Comparison of ENCODE assay signal across 8 mouse cellular contexts in the genomic region with DNA sequence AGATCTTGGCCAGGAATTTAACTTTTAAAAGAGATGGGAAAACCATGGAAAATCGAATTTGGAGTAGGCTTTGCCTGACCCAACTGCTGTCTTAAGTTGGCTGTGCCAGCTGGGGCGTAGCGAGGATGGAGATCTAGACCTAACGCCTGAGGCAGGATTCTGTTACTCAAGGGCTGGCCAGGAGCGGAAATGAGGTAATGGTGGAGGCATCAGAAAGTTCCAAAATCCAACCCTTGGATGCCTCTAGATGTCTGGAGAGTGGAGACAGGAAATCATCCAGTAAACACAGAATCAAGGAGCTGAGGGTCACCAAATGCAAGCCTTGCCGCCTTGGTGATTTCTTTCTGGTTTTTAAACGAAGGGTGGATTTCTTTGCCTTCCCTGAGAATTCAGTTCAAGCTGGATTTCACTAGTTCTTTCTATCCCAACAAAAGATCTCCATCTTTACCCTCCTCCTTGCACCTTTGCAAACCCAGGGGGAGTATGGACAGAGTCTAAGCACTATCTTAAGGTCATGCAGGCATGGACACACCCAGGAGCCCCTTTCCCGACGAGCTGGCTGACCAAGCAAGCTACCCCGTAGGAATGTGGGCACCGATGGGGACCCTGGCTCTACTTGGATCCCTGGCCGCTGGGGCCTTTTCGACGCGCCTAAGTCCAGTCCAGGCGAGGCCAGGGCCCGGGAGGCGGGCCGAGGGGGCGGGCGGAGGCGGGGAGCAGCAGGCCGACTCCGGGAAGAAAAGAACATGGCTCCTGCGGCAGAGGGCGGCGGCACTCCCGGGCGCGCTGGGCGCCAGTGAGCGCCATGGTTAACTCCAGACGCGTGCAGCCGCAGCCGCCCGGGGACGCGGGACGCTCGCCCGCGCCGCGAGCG. TPM values are rescaled to one million over a fixed set of nuclear protein-coding genes. Genes with fewer than 3 reads are reported as not detected.
DNase-seq lines count a peak whose midpoint lies in the region; ATAC-seq and TF ChIP-seq lines count a peak whose summit lies in the region.

TSS of gene Pkd2 (plus strand) at position 619 of the 874 bp plus-strand sequence.

- peak within 1 kb of the TSS; percentile 80 to 85 for H3K4me3 ChIP-seq in ES-E14 (ENCODE audit: insufficient read depth in 1 of 2, low read depth in 1 of 2, low read length in 2 of 2, poor library complexity in 1 of 2, severe bottlenecking in 1 of 2)
- H3K4me3 ChIP-seq in forebrain, embryonic 13.5 days = peak within 1 kb of the TSS; percentile 77
- peak within 1 kb of the TSS; percentile 87 for H3K4me3 ChIP-seq in heart, embryonic 16.5 days (ENCODE audit: low read length)
- H3K4me3 ChIP-seq in liver, embryonic 16.5 days (ENCODE audit: low read depth, low read length) = peak within 1 kb of the TSS; percentile 65
- peak within 1 kb of the TSS; percentile 74 for H3K4me3 ChIP-seq in neural tube, embryonic 13.5 days

- no peaks in the 10 kb centered on the region; the same call in 1 of the 2 replicates for H3K36me3 ChIP-seq in ES-E14 (ENCODE audit: control insufficient read depth, insufficient read depth, low read length, poor library complexity, severe bottlenecking)
- H3K36me3 ChIP-seq in forebrain, embryonic 13.5 days (ENCODE audit: poor library complexity, severe bottlenecking) = peaks cover 16% of the 10 kb centered on the region
- H3K36me3 ChIP-seq in heart, embryonic 16.5 days (ENCODE audit: control insufficient read depth, insufficient read depth) = 0 out of 2 replicates have a peak, but pooled peaks cover 2% of the 10 kb centered on the region
- no peaks in the 10 kb centered on the region for H3K36me3 ChIP-seq in liver, embryonic 16.5 days (ENCODE audit: control insufficient read depth, insufficient read depth)
- H3K36me3 ChIP-seq in neural tube, embryonic 13.5 days = peaks cover 9% of the 10 kb centered on the region

- ATAC-seq in cerebellum, adult (ENCODE audit: insufficient number of reproducible peaks, low FRiP score, low TSS enrichment) = peak; percentile 82
- ATAC-seq in forebrain, embryonic 13.5 days = peak; percentile 89
- ATAC-seq in heart, embryonic 16.5 days (replicated peaks; ENCODE audit: extremely low read depth, insufficient read depth, low FRiP score) = peak; percentile 91
- peak; percentile 82 for ATAC-seq in liver, embryonic 16.5 days (ENCODE audit: low read depth)
- peak; percentile 81 for ATAC-seq in neural tube, embryonic 13.5 days (ENCODE audit: low read depth)

- H3K4me2 ChIP-seq in forebrain, embryonic 13.5 days = peak within 1 kb of the TSS; percentile 80
- H3K4me2 ChIP-seq in heart, embryonic 16.5 days (ENCODE audit: low read depth, low read length) = peak within 1 kb of the TSS; percentile 76
- H3K4me2 ChIP-seq in liver, embryonic 16.5 days (ENCODE audit: low read depth, low read length) = peak within 1 kb of the TSS; percentile 60
- peak within 1 kb of the TSS; percentile 75 for H3K4me2 ChIP-seq in neural tube, embryonic 13.5 days

- DNase-seq in ES-E14 (ENCODE audit: low read depth, low spot score) = no peak
- peak; percentile 87 to 94 for DNase-seq in kidney, postnatal 25 days
- DNase-seq in urinary bladder, postnatal 25 days (ENCODE audit: low spot score) = peak; percentile 74

- peaks cover 2 to 5% of the 10 kb centered on the region in 2 experiments; a peak in 2 of 4 replicates for H3K4me1 ChIP-seq in ES-E14 (ENCODE audit: control insufficient read depth in 2 of 2, insufficient read depth in 2 of 2, low read length in 2 of 2, poor library complexity in 1 of 2)
- peaks cover 19% of the 10 kb centered on the region for H3K4me1 ChIP-seq in forebrain, embryonic 13.5 days
- H3K4me1 ChIP-seq in heart, embryonic 16.5 days (ENCODE audit: control insufficient read depth, insufficient read depth, low read length) = peaks cover 8% of the 10 kb centered on the region; the same call in 1 of the 2 replicates
- no peaks in the 10 kb centered on the region for H3K4me1 ChIP-seq in liver, embryonic 16.5 days (ENCODE audit: control insufficient read depth, low read depth, low read length)
- H3K4me1 ChIP-seq in neural tube, embryonic 13.5 days (replicated peaks) = peaks cover 31% of the 10 kb centered on the region

- no peaks in the 10 kb centered on the region for H3K27me3 ChIP-seq in forebrain, embryonic 13.5 days
- H3K27me3 ChIP-seq in heart, embryonic 16.5 days (ENCODE audit: control insufficient read depth, insufficient read depth, low read length) = no peaks in the 10 kb centered on the region
- H3K27me3 ChIP-seq in liver, embryonic 16.5 days (ENCODE audit: control insufficient read depth, insufficient read depth, low read depth, low read length) = peaks cover 16% of the 10 kb centered on the region
- no peaks in the 10 kb centered on the region for H3K27me3 ChIP-seq in neural tube, embryonic 13.5 days

- in situ Hi-C loops in ES-E14 (cut with MboI; ENCODE audit: low sequenced_read_pairs in 2 of 2, unreplicated experiment in 2 of 2) = no loop called here

- H3K9me3 ChIP-seq in ES-E14 (ENCODE audit: control insufficient read depth, insufficient read depth, low read depth, low read length) = 0 out of 2 replicates have a peak, but pooled peaks cover 2% of the 10 kb centered on the region
- H3K9me3 ChIP-seq in forebrain, embryonic 13.5 days (replicated peaks) = 0 out of 2 replicates have a peak, but pooled peaks cover 7% of the 10 kb centered on the region
- H3K9me3 ChIP-seq in heart, embryonic 16.5 days (replicated peaks; ENCODE audit: control insufficient read depth, low read length) = no peaks in the 10 kb centered on the region
- H3K9me3 ChIP-seq in liver, embryonic 16.5 days (replicated peaks; ENCODE audit: control insufficient read depth, low read length) = no peaks in the 10 kb centered on the region
- H3K9me3 ChIP-seq in neural tube, embryonic 13.5 days = peaks cover 4% of the 10 kb centered on the region

- peak within 1 kb of the TSS; percentile 84 for H3K27ac ChIP-seq in ES-E14 (ENCODE audit: insufficient read depth, low read depth, low read length, poor library complexity, severe bottlenecking)
- H3K27ac ChIP-seq in forebrain, embryonic 13.5 days = peak within 1 kb of the TSS; percentile 89
- H3K27ac ChIP-seq in heart, embryonic 16.5 days (ENCODE audit: low read length) = peak within 1 kb of the TSS; percentile 93
- H3K27ac ChIP-seq in liver, embryonic 16.5 days (ENCODE audit: low read length) = no peak within 1 kb of the TSS
- H3K27ac ChIP-seq in neural tube, embryonic 13.5 days (replicated peaks) = peak within 1 kb of the TSS; percentile 95

- WGBS in forebrain, embryonic 13.5 days = 11% methylated on average over 46 of the region's 46 CpGs
- WGBS in heart, embryonic 16.5 days = 11% methylated on average over 46 of the region's 46 CpGs
- WGBS in liver, embryonic 16.5 days (ENCODE audit: insufficient replicate concordance) = 9% methylated on average over 46 of the region's 46 CpGs
- 14% methylated on average over 37 of the region's 46 CpGs for WGBS in neural tube, embryonic 13.5 days

- H3K9ac ChIP-seq in ES-E14 (ENCODE audit: insufficient read depth, low read depth, low read length, poor library complexity, severe bottlenecking) = peak within 1 kb of the TSS; percentile 89
- peak within 1 kb of the TSS; percentile 95 for H3K9ac ChIP-seq in forebrain, embryonic 13.5 days
- peak within 1 kb of the TSS; percentile 96 for H3K9ac ChIP-seq in heart, embryonic 16.5 days (ENCODE audit: low read length)
- peak within 1 kb of the TSS; percentile 51 for H3K9ac ChIP-seq in liver, embryonic 16.5 days (ENCODE audit: low read depth, low read length)
- peak within 1 kb of the TSS; percentile 97 for H3K9ac ChIP-seq in neural tube, embryonic 13.5 days

TF ChIP-seq in ES-E14, 5 proteins besides CTCF, POLR2A, EP300 and RAD21:
- TF ChIP-seq ZNF384 (IDR thresholded peaks at IDR 0.05; ENCODE audit: low read depth, low read length) (no peak), HCFC1 (IDR thresholded peaks at IDR 0.05; ENCODE audit: borderline replicate concordance, insufficient read depth, low read length) (no peak), ZC3H11A (IDR thresholded peaks at IDR 0.05; ENCODE audit: borderline replicate concordance, low read depth, low read length) (no peak), MAFK (IDR thresholded peaks at IDR 0.05; ENCODE audit: insufficient read depth, low read depth, low read length) (no peak), CHD2 (IDR thresholded peaks at IDR 0.05; ENCODE audit: low read depth, low read length) (no peak)

RNA-seq across cellular contexts. Expression of gene Pkd2, which starts in this region (rescaled TPM):
- 38.7 and 64.4 TPM in 2 replicates for total RNA-seq in ES-E14 (2012; rRNA removed)
- polyA plus RNA-seq in forebrain, embryonic 13.5 days (2015; fragmentation: Nextera tagmentation; extraction: Ambion mirVana) = 7.0 and 7.1 TPM in 2 replicates
- polyA plus RNA-seq in heart, embryonic 16.5 days (2015; fragmentation: Nextera tagmentation; extraction: Ambion mirVana) = 7.1 and 8.5 TPM in 2 replicates
- 0.83 and 0.99 TPM in 2 replicates for polyA plus RNA-seq in liver, embryonic 16.5 days (2015; fragmentation: Nextera tagmentation; extraction: Ambion mirVana)
- 9.4 and 9.6 TPM in 2 replicates for polyA plus RNA-seq in neural tube, embryonic 13.5 days (2015; fragmentation: Nextera tagmentation; extraction: Ambion mirVana)

Comparison
In these comparisons a context has a peak if more than half of its experiments do, and no peak if none do; other contexts are left out.
1. Peak in ATAC-seq, H3K4me3 ChIP-seq, H3K9ac ChIP-seq and H3K4me2 ChIP-seq in liver, embryonic 16.5 days; RNA of the gene not detected or under 1 TPM.